Mouse (Mus musculus) embryonic facial prominence, embryonic 10.5 days (tissue): ENCODE measurements around the gene B2m. TPM values are rescaled to one million over a fixed set of nuclear protein-coding genes. Genes with fewer than 3 reads are reported as not detected.
A peak's percentile ranks its signal among the peaks of the same experiment; 100 is the strongest.

ENCODE experiments used
- DNase-seq: peaks from one replicate; pipeline ENCODE4 v3.0.0-alpha.2; 2017; ENCODE audit warnings: low spot score
- H3K27ac ChIP-seq: fragments of 300-500 bp; sonication (generic); replicated peaks from 2 replicates; pipeline ENCODE4 v1.5.1; 2016; ENCODE audit warnings: mild to moderate bottlenecking
- H3K27me3 ChIP-seq: fragments of 300-500 bp; sonication (generic); replicated peaks from 2 replicates; pipeline ENCODE4 v1.6.1; 2016; ENCODE audit warnings: low read depth, mild to moderate bottlenecking; ENCODE audit not compliant: poor library complexity, severe bottlenecking
- H3K36me3 ChIP-seq: fragments of 300-500 bp; sonication (generic); replicated peaks from 2 replicates; pipeline ENCODE4 v1.6.1; 2016; ENCODE audit warnings: mild to moderate bottlenecking, moderate library complexity
- H3K4me1 ChIP-seq: fragments of 300-500 bp; sonication (generic); 2 replicates; pipeline ENCODE4 v1.6.1; 2016
- H3K4me3 ChIP-seq: fragments of 300-500 bp; sonication (generic); 2 replicates; pipeline ENCODE4 v1.5.1; 2016; ENCODE audit warnings: mild to moderate bottlenecking, moderate library complexity
- H3K9me3 ChIP-seq: fragments of 300-500 bp; sonication (generic); 2 replicates; pipeline ENCODE4 v1.6.1; 2016; ENCODE audit warnings: mild to moderate bottlenecking
- WGBS: fragments of 180-500 bp; shearing (Covaris S2); methylation state at CpG from one replicate; pipeline ENCODE4 v1.1.7; 2016; 5-methylcytosine and 5-hydroxymethylcytosine counted together
- polyA plus RNA-seq: library from polyadenylated mRNA; unstranded; fragments of >200 nt; fragmentation: Nextera tagmentation; extraction: Ambion mirVana; gene quantifications from 2 replicates; pipeline ENCODE4 v1.2.1, GENCODE M21; 2016

The B2m gene
- polyA plus RNA-seq, 1 experiment from 2014 or later: 107 TPM

- no peaks in the 10 kb centered on the region for H3K9me3 ChIP-seq
- H3K4me1 ChIP-seq: peaks cover under 1% of the 10 kb centered on the region; the same call in 1 of the 2 replicates
- DNase-seq: no peak
- no peaks in the 10 kb centered on the region for H3K27me3 ChIP-seq
- H3K36me3 ChIP-seq: no peaks in the 10 kb centered on the region
- no peak overlapping the region for H3K27ac ChIP-seq
- no peak overlapping the region for H3K4me3 ChIP-seq
- 82% methylated on average over 2 of the region's 2 CpGs for WGBS
Measured at GRCm38 (mm10) chr2:122132618-122133017, 14.9 kb upstream of the B2m start.

GRCm38 (mm10) chr2:122137839-122138465 is 9.5 kb upstream of the B2m start:
- no peaks in the 10 kb centered on the region for H3K9me3 ChIP-seq
- whole genome bisulfite sequencing: 61% methylated on average over 5 of the region's 5 CpGs
- DNase-seq: no peak
- no peak overlapping the region for H3K27ac ChIP-seq
- no peaks in the 10 kb centered on the region for H3K27me3 ChIP-seq
- H3K4me3 ChIP-seq: no peak overlapping the region
- no peaks in the 10 kb centered on the region for H3K4me1 ChIP-seq
- no peaks in the 10 kb centered on the region for H3K36me3 ChIP-seq

GRCm38 (mm10) chr2:122140815-122141214 is 6.7 kb upstream of the B2m start:
- no peaks in the 10 kb centered on the region for H3K27me3 ChIP-seq
- 82% methylated on average over 2 of the region's 2 CpGs for WGBS
- no peak overlapping the region for H3K27ac ChIP-seq
- H3K4me1 ChIP-seq: no peaks in the 10 kb centered on the region
- no peaks in the 10 kb centered on the region for H3K9me3 ChIP-seq
- no peaks in the 10 kb centered on the region for H3K36me3 ChIP-seq
- DNase-seq: no peak
- H3K4me3 ChIP-seq: no peak overlapping the region

GRCm38 (mm10) chr2:122141332-122141967 is 6.0 kb upstream of the B2m start:
- WGBS: 79% methylated on average over 5 of the region's 5 CpGs
- Histone ChIP-seq H3K27me3 (no peaks in the 10 kb centered on the region), H3K4me3 (no peak overlapping the region), H3K9me3 (no peaks in the 10 kb centered on the region), H3K36me3 (no peaks in the 10 kb centered on the region), H3K4me1 (no peaks in the 10 kb centered on the region), H3K27ac (no peak overlapping the region)
- no peak for DNase-seq

GRCm38 (mm10) chr2:122143111-122143510 is 4.4 kb upstream of the B2m start:
- Histone ChIP-seq H3K36me3 (no peaks in the 10 kb centered on the region), H3K27ac (no peak overlapping the region), H3K27me3 (no peaks in the 10 kb centered on the region), H3K9me3 (no peaks in the 10 kb centered on the region), H3K4me3 (no peak overlapping the region), H3K4me1 (peaks cover 7% of the 10 kb centered on the region)
- no peak for DNase-seq
- WGBS: 87% methylated on average over 3 of the region's 3 CpGs

GRCm38 (mm10) chr2:122145756-122146155 is 1.7 kb upstream of the B2m start:
- DNase-seq: no peak
- Histone ChIP-seq H3K4me3 (no peak overlapping the region), H3K9me3 (no peaks in the 10 kb centered on the region), H3K27ac (no peak overlapping the region), H3K36me3 (no peaks in the 10 kb centered on the region), H3K4me1 (peaks cover 15% of the 10 kb centered on the region), H3K27me3 (peaks cover 10% of the 10 kb centered on the region; the same call in 1 of the 2 replicates)
- WGBS: 72% methylated on average over 4 of the region's 4 CpGs

- whole genome bisulfite sequencing: 83% methylated on average over 6 of the region's 6 CpGs
Measured at GRCm38 (mm10) chr2:122146687-122147086, 799 bp upstream of the B2m start.

GRCm38 (mm10) chr2:122148242-122148917 is 894 bp downstream of the B2m start:
- Histone ChIP-seq H3K4me3 (peak overlapping the region; percentile 83), H3K4me1 (peaks cover 15% of the 10 kb centered on the region), H3K36me3 (peaks cover 16% of the 10 kb centered on the region; the same call in 1 of the 2 replicates), H3K27ac (peak overlapping the region; percentile 87), H3K27me3 (peaks cover 10% of the 10 kb centered on the region; the same call in 1 of the 2 replicates), H3K9me3 (no peaks in the 10 kb centered on the region)
- 40% methylated on average over 18 of the region's 18 CpGs for WGBS
- no peak for DNase-seq

More at GRCm38 (mm10) chr2:122146687-122147086, 799 bp upstream of the B2m start:
- Histone ChIP-seq H3K4me3 (no peak overlapping the region; the same call in 1 of the 2 replicates), H3K27ac (no peak overlapping the region), H3K27me3 (peaks cover 10% of the 10 kb centered on the region; the same call in 1 of the 2 replicates), H3K4me1 (peaks cover 15% of the 10 kb centered on the region), H3K36me3 (peaks cover 8% of the 10 kb centered on the region; the same call in 1 of the 2 replicates), H3K9me3 (no peaks in the 10 kb centered on the region)
- no peak for DNase-seq

- Histone ChIP-seq H3K9me3 (no peaks in the 10 kb centered on the region), H3K4me3 (no peak overlapping the region), H3K4me1 (peaks cover 15% of the 10 kb centered on the region), H3K27ac (no peak overlapping the region), H3K27me3 (peaks cover 10% of the 10 kb centered on the region; the same call in 1 of the 2 replicates), H3K36me3 (peaks cover 19% of the 10 kb centered on the region)
- DNase-seq: no peak
- 84% methylated on average over 6 of the region's 6 CpGs for whole genome bisulfite sequencing
Measured at GRCm38 (mm10) chr2:122149316-122149715, 1.8 kb downstream of the B2m start.

- peaks cover 10% of the 10 kb centered on the region; the same call in 1 of the 2 replicates for H3K27me3 ChIP-seq
- 87% methylated on average over 3 of the region's 3 CpGs for WGBS
- no peak for DNase-seq
Measured at GRCm38 (mm10) chr2:122149716-122150115, 2.2 kb downstream of the B2m start.

GRCm38 (mm10) chr2:122151221-122151620 is 3.7 kb downstream of the B2m start:
- Histone ChIP-seq H3K4me1 (peaks cover 15% of the 10 kb centered on the region), H3K27me3 (peaks cover 10% of the 10 kb centered on the region; the same call in 1 of the 2 replicates), H3K9me3 (no peaks in the 10 kb centered on the region), H3K4me3 (no peak overlapping the region), H3K36me3 (peaks cover 30% of the 10 kb centered on the region), H3K27ac (no peak overlapping the region)
- WGBS: 91% methylated on average over 1 of the region's 1 CpGs
- no peak for DNase-seq

More at GRCm38 (mm10) chr2:122149716-122150115, 2.2 kb downstream of the B2m start:
- Histone ChIP-seq H3K9me3 (no peaks in the 10 kb centered on the region), H3K36me3 (peaks cover 23% of the 10 kb centered on the region), H3K27ac (no peak overlapping the region), H3K4me3 (no peak overlapping the region), H3K4me1 (peaks cover 15% of the 10 kb centered on the region)

- H3K4me3 ChIP-seq: no peak overlapping the region
- no peak overlapping the region for H3K27ac ChIP-seq
- 87% methylated on average over 3 of the region's 3 CpGs for WGBS
- peaks cover 10% of the 10 kb centered on the region for H3K4me1 ChIP-seq
- H3K36me3 ChIP-seq: peaks cover 30% of the 10 kb centered on the region
- no peak for DNase-seq
- H3K27me3 ChIP-seq: peaks cover 10% of the 10 kb centered on the region; the same call in 1 of the 2 replicates
- H3K9me3 ChIP-seq: no peaks in the 10 kb centered on the region
Measured at GRCm38 (mm10) chr2:122152850-122153249, 5.4 kb downstream of the B2m start.
